Mouse (Mus musculus) 3134 (cell line): ENCODE measurements around the gene Babam2.

Experiments used
- DNase-seq: peaks from one replicate; pipeline ENCODE4 v3.0.0-alpha.2; 2011; ENCODE audit warnings: low spot score; ENCODE audit not compliant: insufficient read length; ENCODE audit errors: extremely low read depth

Gene Babam2

DNA sequence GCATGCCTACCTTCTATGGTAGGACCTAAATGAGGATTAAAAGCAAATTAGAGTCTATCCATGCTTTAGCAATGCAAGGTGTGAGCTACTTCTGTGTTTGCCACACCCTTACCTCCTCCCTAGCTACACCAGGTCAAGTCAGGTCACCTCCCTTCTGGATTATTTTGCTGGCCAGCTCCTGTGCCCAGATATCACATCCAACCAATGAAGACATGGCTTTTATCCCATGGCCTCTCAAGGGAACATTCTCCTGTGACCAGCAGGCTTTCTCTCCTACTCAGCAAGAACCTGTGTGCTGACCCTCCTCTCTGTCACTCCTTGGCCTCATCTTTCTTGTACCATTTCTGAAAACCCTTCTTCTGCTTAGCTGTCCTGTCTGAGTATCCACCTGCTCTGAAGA, 336.1 kb downstream of the Babam2 start:
- no peak for DNase-seq

DNA sequence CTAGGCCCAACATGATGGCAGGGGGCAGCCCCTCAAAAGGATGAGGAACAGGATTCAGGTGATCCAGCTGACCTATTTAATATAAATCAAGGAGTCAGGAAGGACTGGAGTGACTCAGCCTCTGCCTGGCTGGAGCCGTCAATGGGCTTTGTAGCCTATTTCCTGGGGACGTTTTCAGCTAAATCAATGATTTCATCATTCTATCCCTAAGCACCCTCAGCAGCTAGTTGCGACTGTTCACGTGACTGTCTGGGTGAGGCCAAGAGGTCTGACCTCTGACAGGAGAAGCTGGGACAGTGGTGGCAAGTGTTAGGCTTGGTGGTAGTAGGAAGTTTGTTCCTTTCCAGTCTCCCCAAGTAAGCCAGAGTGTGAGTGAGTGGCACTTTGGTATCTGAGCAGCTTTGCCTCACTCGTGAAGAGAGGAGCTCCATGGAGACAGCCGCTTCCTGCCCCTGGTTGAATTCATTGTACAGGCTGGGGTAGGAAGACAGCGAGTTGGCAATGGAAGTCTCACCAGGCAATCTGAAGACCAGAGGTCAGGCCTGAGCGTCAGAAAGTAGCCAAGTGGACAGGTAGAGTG, 337.1 kb downstream of the Babam2 start:
- DNase-seq: no peak

DNA sequence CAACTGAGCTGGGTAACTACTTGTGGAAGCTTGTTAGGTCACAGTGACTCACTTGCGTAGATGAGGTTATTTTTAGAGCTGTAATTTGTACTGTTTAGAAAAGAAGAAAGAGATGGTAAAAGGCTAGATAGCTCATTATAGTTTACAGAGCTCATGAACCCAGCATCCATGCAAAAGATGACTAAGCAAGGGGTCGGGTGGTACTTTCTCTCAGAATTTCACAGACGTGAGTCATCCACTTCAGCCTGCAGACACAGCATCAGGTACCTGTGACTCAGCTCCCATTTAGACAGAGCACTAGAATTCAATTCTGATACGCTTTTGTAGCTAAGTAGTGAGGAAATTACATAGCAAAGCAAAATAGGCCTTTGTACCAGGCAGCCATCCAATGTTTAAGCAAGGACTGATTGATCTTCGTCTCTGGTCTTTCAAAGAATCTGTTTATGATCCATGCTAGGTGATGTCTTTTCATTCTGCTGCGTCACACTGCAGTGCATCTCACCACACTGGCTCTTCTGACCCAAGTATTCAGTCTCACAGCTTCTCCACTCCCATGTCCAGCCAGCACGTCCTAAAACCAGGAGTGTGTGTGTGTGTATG, 338.3 kb downstream of the Babam2 start:
- DNase-seq: peak; percentile 58

DNA sequence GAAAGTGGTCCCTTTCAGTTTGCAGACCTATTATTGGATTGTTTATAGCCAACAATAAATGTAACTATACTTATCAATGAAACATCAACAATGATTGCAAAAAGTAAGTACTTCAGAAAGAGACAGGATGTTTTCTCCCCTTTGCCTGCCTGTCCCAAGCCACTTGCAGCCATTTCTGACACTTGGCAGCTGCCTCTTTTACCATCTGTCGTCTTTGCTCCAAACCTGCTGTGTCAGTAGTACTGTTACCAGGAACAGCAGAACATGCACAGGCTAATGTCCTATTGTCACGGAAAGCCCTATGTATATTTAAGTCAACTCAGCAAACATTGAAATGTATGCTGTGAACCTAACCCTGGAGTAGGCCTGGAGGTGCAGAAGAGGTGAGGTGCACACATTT, 339.4 kb downstream of the Babam2 start:
- no peak for DNase-seq

- DNase-seq: no peak
These were observed 340.1 kb downstream of the Babam2 start for GRCm38 (mm10) chr5:32037546-32037945.

DNA sequence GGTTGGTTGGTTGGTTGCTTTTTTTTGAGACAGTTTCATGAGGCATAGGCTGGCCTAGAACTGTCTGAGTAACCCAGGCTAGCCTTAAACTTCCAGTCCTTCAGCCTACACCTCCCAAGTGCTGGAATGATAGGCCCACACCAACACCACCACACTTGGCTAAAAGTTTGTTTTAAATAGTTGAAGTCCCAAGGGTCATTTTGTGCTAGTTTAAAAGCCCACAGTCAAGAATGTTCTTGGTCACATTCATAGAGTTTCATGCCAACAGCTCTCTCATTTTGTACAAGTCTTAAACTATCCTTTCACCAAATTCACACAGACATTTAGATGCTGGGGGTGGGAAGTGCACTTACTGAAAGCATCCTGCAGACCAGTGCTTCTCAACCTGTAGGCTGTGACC, 341.5 kb downstream of the Babam2 start:
- no peak for DNase-seq

DNA sequence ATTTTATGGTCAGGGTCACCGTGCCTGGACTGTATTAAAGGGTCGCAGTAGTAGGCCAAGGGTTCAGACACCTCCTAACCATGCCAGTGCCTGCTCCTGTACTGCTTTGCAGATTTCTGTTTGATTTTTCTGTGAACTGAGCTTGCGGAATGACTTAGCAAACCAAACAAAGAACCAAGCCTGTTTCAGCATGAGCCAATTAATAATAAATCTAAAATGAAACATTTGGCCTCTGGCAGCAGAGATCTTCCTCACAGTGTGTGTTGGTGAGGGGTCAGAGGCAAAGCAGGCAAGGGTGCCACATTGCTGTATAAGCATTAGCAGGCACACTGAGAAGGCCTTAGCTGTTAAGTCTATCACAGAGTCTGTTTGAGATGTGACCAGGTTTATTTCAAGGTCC, 342.0 kb downstream of the Babam2 start:
- DNase-seq: no peak

GRCm38 (mm10) chr5:32043153-32043552, 345.7 kb downstream of the Babam2 start:
- DNase-seq: no peak

GRCm38 (mm10) chr5:32043996-32044395, 346.5 kb downstream of the Babam2 start:
- DNase-seq: no peak

DNA sequence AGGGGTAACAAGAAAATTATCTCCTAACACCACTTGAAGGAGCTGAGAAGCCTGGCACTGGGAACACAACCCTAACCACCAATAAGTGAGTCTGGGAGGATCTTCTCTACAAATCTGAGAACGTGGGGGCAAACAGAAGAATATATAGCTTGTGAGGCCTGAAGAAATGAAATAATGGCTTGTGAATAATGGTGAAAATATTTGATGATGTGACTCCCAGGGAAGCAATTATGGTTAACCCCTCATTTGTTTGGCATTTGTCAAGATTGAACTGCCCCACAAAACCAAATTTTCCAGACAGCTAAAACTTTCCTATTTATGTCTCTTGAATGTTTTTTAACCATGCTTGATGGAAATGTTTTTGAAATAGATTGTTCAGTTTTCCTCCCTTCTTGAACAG, 354.4 kb downstream of the Babam2 start:
- DNase-seq: peak; percentile 20

DNA sequence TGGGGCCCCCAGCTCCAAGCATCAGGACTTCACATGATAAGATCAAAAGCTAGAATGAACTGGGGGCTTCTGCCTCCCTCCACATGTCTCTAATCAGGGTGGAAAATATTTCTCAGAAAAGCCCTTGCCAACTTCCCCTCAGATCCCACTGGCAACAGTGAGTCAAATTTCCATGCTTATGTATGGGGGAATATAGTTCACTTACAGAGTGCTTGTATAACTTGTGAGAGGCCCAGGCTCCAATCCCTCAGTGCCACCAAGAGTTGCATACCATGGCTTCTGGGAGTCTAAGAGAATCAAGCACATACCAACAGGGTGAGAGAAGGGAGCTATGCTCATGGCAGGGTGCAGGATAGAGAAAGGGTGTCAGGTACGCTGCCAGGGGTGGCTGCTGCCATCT, 355.0 kb downstream of the Babam2 start:
- no peak for DNase-seq

DNA sequence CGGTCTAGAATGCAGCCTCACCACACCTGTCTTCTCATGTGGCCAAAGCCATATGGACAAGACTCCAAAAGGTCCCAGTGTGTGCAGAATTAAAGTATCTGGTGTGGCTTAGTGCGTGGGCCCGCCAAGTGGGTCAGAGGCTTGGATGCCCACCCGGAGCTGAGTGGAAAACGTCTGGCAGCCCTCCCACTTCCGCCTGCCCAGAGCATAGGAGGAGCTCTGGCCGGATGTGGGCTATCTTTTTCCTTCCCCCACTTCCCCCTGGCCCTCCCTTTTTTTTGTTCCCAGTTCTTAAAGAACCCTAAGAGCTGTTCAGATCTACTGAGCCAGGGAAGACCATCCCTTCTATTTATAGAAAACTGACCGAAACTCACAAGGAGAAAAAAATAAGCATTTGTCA, 356.0 kb downstream of the Babam2 start:
- DNase-seq: no peak

- peak; percentile 36 for DNase-seq
These were observed 358.2 kb downstream of the Babam2 start for GRCm38 (mm10) chr5:32055676-32056075.

- no peak for DNase-seq
These were observed 358.6 kb downstream of the Babam2 start for GRCm38 (mm10) chr5:32056126-32056525.

- no peak for DNase-seq
These were observed 361.2 kb downstream of the Babam2 start for GRCm38 (mm10) chr5:32058481-32059253.

GRCm38 (mm10) chr5:32059254-32059796, 361.8 kb downstream of the Babam2 start:
- DNase-seq: no peak

DNA sequence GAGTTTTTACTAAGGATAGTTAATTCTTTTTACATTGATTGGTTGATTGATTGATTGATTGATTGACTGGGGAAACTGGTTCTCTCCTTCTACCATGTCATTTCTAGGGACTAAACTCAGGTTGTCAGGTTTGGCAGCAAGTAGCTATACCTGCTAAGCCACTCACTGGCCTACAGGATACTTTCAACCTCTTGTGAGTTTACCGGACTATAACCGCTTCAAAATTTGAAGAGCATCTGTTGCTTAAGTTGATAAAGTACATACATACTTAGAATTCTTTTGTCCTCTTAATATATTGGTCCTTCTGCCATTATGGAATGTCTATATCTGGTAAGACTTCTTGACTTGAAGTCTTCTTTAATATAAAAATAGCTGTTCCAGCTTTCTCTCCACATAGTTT, 363.0 kb downstream of the Babam2 start:
- no peak for DNase-seq

DNA sequence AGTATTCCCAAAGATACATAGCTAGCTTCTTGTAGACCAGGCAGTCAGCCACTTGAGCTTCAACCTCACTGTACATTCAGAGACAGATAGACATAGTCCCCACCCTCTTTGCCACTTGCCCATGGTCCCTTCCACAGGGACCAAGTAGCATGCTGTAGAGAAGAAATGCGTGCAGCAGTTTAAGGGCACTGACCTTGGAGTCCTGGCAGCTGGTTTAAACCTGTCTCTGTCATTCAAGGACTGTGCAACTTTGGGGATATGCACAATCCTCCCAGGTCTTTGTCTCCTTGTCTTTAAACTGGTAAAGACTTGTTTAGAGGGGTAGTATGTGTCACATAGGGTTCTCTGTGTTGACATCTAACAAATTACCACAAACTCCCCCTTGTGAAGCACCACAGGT, 364.4 kb downstream of the Babam2 start:
- DNase-seq: no peak

- no peak for DNase-seq
These were observed 367.0 kb downstream of the Babam2 start for GRCm38 (mm10) chr5:32064341-32065105.

GRCm38 (mm10) chr5:32066015-32066734, 368.7 kb downstream of the Babam2 start:
- DNase-seq: no peak
